Mouse (Mus musculus) ES-Bruce4 (cell line): ENCODE results near the gene Ccdc84. TPM values are rescaled to one million over a fixed set of nuclear protein-coding genes. Genes with fewer than 3 reads are reported as not detected.

Experiments used
- H3K27ac ChIP-seq: 2 replicates; pipeline ENCODE4 v1.5.1; 2012; ENCODE audit warnings: low read length, inconsistent platforms; ENCODE audit not compliant: insufficient read depth
- H3K27me3 ChIP-seq: 2 replicates; pipeline ENCODE4 v1.6.1; 2012; ENCODE audit warnings: mild to moderate bottlenecking, low read length, inconsistent platforms; ENCODE audit not compliant: control insufficient read depth, poor library complexity, insufficient read depth, severe bottlenecking
- H3K36me3 ChIP-seq: 2 replicates; pipeline ENCODE4 v1.6.1; 2012; ENCODE audit warnings: inconsistent platforms, mild to moderate bottlenecking, low read length, moderate library complexity; ENCODE audit not compliant: control insufficient read depth, poor library complexity, insufficient read depth, severe bottlenecking
- H3K4me1 ChIP-seq: one replicate; pipeline ENCODE4 v1.8.1; 2011; ENCODE audit warnings: low read length; ENCODE audit not compliant: control insufficient read depth, insufficient read depth
- H3K4me3 ChIP-seq: 2 replicates; pipeline ENCODE4 v1.5.1; 2011; ENCODE audit warnings: low read depth, mild to moderate bottlenecking, low read length
- H3K9ac ChIP-seq: 2 replicates; pipeline ENCODE4 v1.6.1; 2012; ENCODE audit warnings: low read depth, mild to moderate bottlenecking, inconsistent platforms; ENCODE audit not compliant: poor library complexity, severe bottlenecking
- H3K9me3 ChIP-seq: replicated peaks from 2 replicates; pipeline ENCODE4 v1.6.1; 2012; ENCODE audit warnings: mild to moderate bottlenecking, low read length, inconsistent platforms; ENCODE audit not compliant: control insufficient read depth, poor library complexity, insufficient read depth, severe bottlenecking
- CTCF ChIP-seq: IDR thresholded peaks from one replicate; pipeline ENCODE4 v1.8.1; 2011; ENCODE audit warnings: low read depth, low read length
- EP300 ChIP-seq: IDR thresholded peaks from 2 replicates; pipeline ENCODE4 v1.6.1; 2011; ENCODE audit warnings: low read depth, low read length; ENCODE audit not compliant: insufficient read depth
- POLR2A ChIP-seq: IDR thresholded peaks from one replicate; pipeline ENCODE4 v1.8.1; 2011; ENCODE audit warnings: low read length; ENCODE audit not compliant: insufficient read depth
- polyA plus RNA-seq: library from polyadenylated mRNA; stranded (reverse); fragments of >200 nt; gene quantifications from 2 replicates; pipeline ENCODE4 v1.2.4, GENCODE M21; 2011; ENCODE audit warnings: low read depth; ENCODE audit not compliant: missing spikeins, insufficient read depth, insufficient read length

Ccdc84 gene
- polyA plus RNA-seq, 1 experiment: 14.3 TPM

GRCm38 (mm10) chr9:44391466-44391865 is 26.9 kb downstream of the Ccdc84 start:
- no peak overlapping the region for H3K27ac ChIP-seq
- H3K4me1 ChIP-seq: no peaks in the 10 kb centered on the region
- peaks cover 45% of the 10 kb centered on the region for H3K36me3 ChIP-seq
- no peaks in the 10 kb centered on the region for H3K27me3 ChIP-seq
- no peak for TF ChIP-seq POLR2A
- peak; percentile 70 for TF ChIP-seq CTCF
- TF ChIP-seq EP300: no peak
- H3K4me3 ChIP-seq: no peak overlapping the region
- no peaks in the 10 kb centered on the region for H3K9me3 ChIP-seq
- H3K9ac ChIP-seq: no peak overlapping the region

GRCm38 (mm10) chr9:44389273-44389672 is 29.1 kb downstream of the Ccdc84 start:
- TF ChIP-seq CTCF (peak; percentile 89), EP300 (no peak)
- no peak overlapping the region for H3K27ac ChIP-seq
- no peak overlapping the region for H3K4me3 ChIP-seq
- H3K36me3 ChIP-seq: peaks cover 63% of the 10 kb centered on the region
- no peaks in the 10 kb centered on the region for H3K4me1 ChIP-seq
- no peaks in the 10 kb centered on the region for H3K27me3 ChIP-seq
- H3K9me3 ChIP-seq: no peaks in the 10 kb centered on the region
- H3K9ac ChIP-seq: no peak overlapping the region

GRCm38 (mm10) chr9:44387221-44387620 is 31.1 kb downstream of the Ccdc84 start:
- H3K9ac ChIP-seq: no peak overlapping the region
- peaks cover 79% of the 10 kb centered on the region for H3K36me3 ChIP-seq
- H3K4me1 ChIP-seq: no peaks in the 10 kb centered on the region
- H3K4me3 ChIP-seq: no peak overlapping the region
- H3K27ac ChIP-seq: no peak overlapping the region
- no peaks in the 10 kb centered on the region for H3K9me3 ChIP-seq
- H3K27me3 ChIP-seq: no peaks in the 10 kb centered on the region
- no peak for TF ChIP-seq EP300

- H3K9ac ChIP-seq: no peak overlapping the region
- no peak overlapping the region for H3K27ac ChIP-seq
- H3K9me3 ChIP-seq: no peaks in the 10 kb centered on the region
- TF ChIP-seq CTCF (no peak), EP300 (no peak), POLR2A (no peak)
- no peaks in the 10 kb centered on the region for H3K27me3 ChIP-seq
- H3K4me3 ChIP-seq: no peak overlapping the region
- peaks cover 2% of the 10 kb centered on the region for H3K4me1 ChIP-seq
- peaks cover 74% of the 10 kb centered on the region for H3K36me3 ChIP-seq
Measured at GRCm38 (mm10) chr9:44384596-44384995, 33.8 kb downstream of the Ccdc84 start.

- TF ChIP-seq EP300: no peak
- no peak for TF ChIP-seq CTCF
- TF ChIP-seq POLR2A: no peak
- H3K4me1 ChIP-seq: peaks cover 2% of the 10 kb centered on the region
- no peak overlapping the region for H3K27ac ChIP-seq
- peak overlapping the region; percentile 77 for H3K9ac ChIP-seq
- peaks cover 29% of the 10 kb centered on the region for H3K36me3 ChIP-seq
- peaks cover 5% of the 10 kb centered on the region for H3K9me3 ChIP-seq
- no peaks in the 10 kb centered on the region for H3K27me3 ChIP-seq
- peak overlapping the region; percentile 76 for H3K4me3 ChIP-seq
Measured at GRCm38 (mm10) chr9:44379862-44380261, 38.5 kb downstream of the Ccdc84 start.

- Histone ChIP-seq H3K9ac (peak within 1 kb of the TSS; percentile 92), H3K27me3 (no peaks in the 10 kb centered on the region), H3K4me1 (peaks cover 2% of the 10 kb centered on the region), H3K27ac (peak within 1 kb of the TSS; percentile 79), H3K4me3 (peak within 1 kb of the TSS; percentile 92), H3K9me3 (peaks cover 5% of the 10 kb centered on the region), H3K36me3 (peaks cover 27% of the 10 kb centered on the region)
- TF ChIP-seq POLR2A (peak; percentile 79), EP300 (0 out of 2 replicates have a peak, but pooled peaks have one; percentile 40), CTCF (no peak)
Measured at GRCm38 (mm10) chr9:44379054-44379834, 39.1 kb downstream of the Ccdc84 start, which contains the start of gene Hyou1. Gene Hyou1, plus strand, starts transcription at chr9:44379490.
